Mouse (Mus musculus) hindbrain, postnatal 0 days (tissue): Measurements from ENCODE around the gene Hormad2. TPM values are rescaled to one million over a fixed set of nuclear protein-coding genes. Genes with fewer than 3 reads are reported as not detected.

Source experiments
- ATAC-seq: fragments of 200-750 bp; cut with Nextera tagmentation; 2 replicates; pipeline ENCODE4 v1.8.0; 2017; ENCODE audit warnings: mild to moderate bottlenecking, moderate TSS enrichment, moderate library complexity
- DNase-seq: peaks from one replicate; pipeline ENCODE4 v3.0.0-alpha.2; 2015; ENCODE audit warnings: low spot score
- H3K27ac ChIP-seq: fragments of 300-500 bp; sonication (generic); 2 replicates; pipeline ENCODE4 v1.5.1; 2014; ENCODE audit warnings: mild to moderate bottlenecking
- H3K27me3 ChIP-seq: fragments of 300-500 bp; sonication (generic); 2 replicates; pipeline ENCODE4 v1.6.1; 2014; ENCODE audit warnings: low read length, mixed read lengths; ENCODE audit not compliant: insufficient read depth
- H3K36me3 ChIP-seq: fragments of 300-500 bp; sonication (generic); 2 replicates; pipeline ENCODE4 v1.6.1; 2014; ENCODE audit warnings: low read length, mixed read lengths; ENCODE audit not compliant: insufficient read depth
- H3K4me1 ChIP-seq: fragments of 300-500 bp; sonication (generic); 2 replicates; pipeline ENCODE4 v1.6.1; 2014; ENCODE audit warnings: antibody characterized with exemption, low read length, mixed read lengths; ENCODE audit not compliant: insufficient read depth
- H3K4me2 ChIP-seq: fragments of 300-500 bp; sonication (generic); 2 replicates; pipeline ENCODE4 v1.6.1; 2014; ENCODE audit warnings: low read depth, mild to moderate bottlenecking, low read length, moderate library complexity, mixed read lengths
- H3K4me3 ChIP-seq: fragments of 300-500 bp; sonication (generic); 2 replicates; pipeline ENCODE4 v1.5.1; 2014; ENCODE audit warnings: low read length
- H3K9ac ChIP-seq: fragments of 300-500 bp; sonication (generic); replicated peaks from 2 replicates; pipeline ENCODE4 v1.6.1; 2014; ENCODE audit warnings: mild to moderate bottlenecking, low read length, moderate library complexity, mixed read lengths
- H3K9me3 ChIP-seq: fragments of 300-500 bp; sonication (generic); 2 replicates; pipeline ENCODE4 v1.6.1; 2016; ENCODE audit warnings: low read length, mixed read lengths
- CTCF ChIP-seq: IDR thresholded peaks from 2 replicates; pipeline ENCODE4 v1.5.1; 2016; ENCODE audit warnings: antibody characterized with exemption, control low read depth, low read depth
- WGBS: fragments of 180-500 bp; shearing (Covaris S2); extraction: QIAGEN DNeasy Blood & Tissue Kit; methylation state at CpG from one replicate; pipeline ENCODE4 v1.1.7; 2014; 5-methylcytosine and 5-hydroxymethylcytosine counted together
- polyA plus RNA-seq: library from polyadenylated mRNA; unstranded; fragments of >200 nt; fragmentation: Nextera tagmentation; extraction: Ambion mirVana; gene quantifications from 2 replicates; pipeline ENCODE4 v1.2.1, GENCODE M21; 2015
- total RNA-seq: library from RNA; depleted of rRNA; stranded (reverse); fragments of >200 nt; gene quantifications from 2 replicates; pipeline ENCODE4 v1.2.3, GENCODE M21; 2014

Hormad2 gene
- total and polyA plus RNA-seq, 2 experiments from 2014 or later: not detected

DNA sequence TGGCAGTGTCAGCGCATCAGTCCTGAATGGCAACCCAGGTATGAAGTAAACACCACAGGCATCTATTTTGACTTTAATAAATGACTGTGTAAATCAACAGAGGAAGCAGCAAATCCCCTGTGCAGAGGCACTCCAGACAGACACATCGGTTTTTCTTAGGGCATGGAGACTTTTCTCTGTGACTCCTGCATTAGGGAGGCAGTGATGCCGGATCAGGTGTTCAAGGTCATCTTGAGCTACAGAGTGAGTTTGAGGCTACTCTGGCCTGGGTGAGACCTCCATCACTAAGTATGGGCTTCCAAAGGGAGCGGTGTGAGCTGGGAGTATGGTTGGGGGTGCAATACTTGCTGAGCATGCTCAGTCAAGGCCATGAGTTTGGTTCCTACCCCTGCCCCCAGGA, 23.7 kb upstream of the Hormad2 start:
- no peaks in the 10 kb centered on the region for H3K27me3 ChIP-seq
- no peak for DNase-seq
- H3K4me2 ChIP-seq: no peak overlapping the region
- no peaks in the 10 kb centered on the region for H3K36me3 ChIP-seq
- H3K4me1 ChIP-seq: no peaks in the 10 kb centered on the region
- no peak for TF ChIP-seq CTCF
- H3K4me3 ChIP-seq: no peak overlapping the region
- no peaks in the 10 kb centered on the region for H3K9me3 ChIP-seq
- ATAC-seq: no peak
- no peak overlapping the region for H3K27ac ChIP-seq
- WGBS: 93% methylated on average over 4 of the region's 4 CpGs
- no peak overlapping the region for H3K9ac ChIP-seq

- DNase-seq (no peak), ATAC-seq (no peak)
- no peak overlapping the region for H3K4me3 ChIP-seq
- WGBS: 80% methylated on average over 1 of the region's 1 CpGs
- no peaks in the 10 kb centered on the region for H3K36me3 ChIP-seq
- no peaks in the 10 kb centered on the region for H3K4me1 ChIP-seq
- TF ChIP-seq CTCF: no peak
- no peak overlapping the region for H3K4me2 ChIP-seq
- no peaks in the 10 kb centered on the region for H3K9me3 ChIP-seq
- no peak overlapping the region for H3K27ac ChIP-seq
- H3K9ac ChIP-seq: no peak overlapping the region
- H3K27me3 ChIP-seq: no peaks in the 10 kb centered on the region
Measured at GRCm38 (mm10) chr11:4464186-4464585, 23.3 kb upstream of the Hormad2 start.

DNA sequence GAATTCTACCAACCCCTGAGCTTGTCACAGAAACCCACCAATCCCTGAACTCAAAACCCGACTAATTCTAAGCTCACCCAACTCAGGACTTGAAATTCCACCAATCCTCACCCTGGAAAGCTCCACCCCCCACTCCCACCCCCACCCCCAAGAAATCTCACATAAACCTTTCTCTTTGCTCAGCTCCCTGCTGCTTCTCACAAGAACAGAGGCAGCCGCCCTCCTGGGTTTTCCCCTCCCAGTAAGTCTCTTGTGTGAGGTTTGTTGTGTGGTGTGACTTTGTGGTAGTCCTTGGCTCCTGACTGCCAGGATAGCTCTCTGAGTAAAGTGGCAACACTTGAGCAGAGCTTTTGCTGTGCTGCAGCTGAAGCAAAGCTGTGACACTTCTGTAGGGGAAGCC, 22.0 kb upstream of the Hormad2 start:
- ATAC-seq (no peak), DNase-seq (no peak)
- no peaks in the 10 kb centered on the region for H3K36me3 ChIP-seq
- 32% methylated on average over 2 of the region's 2 CpGs for WGBS
- TF ChIP-seq CTCF: no peak
- H3K4me3 ChIP-seq: no peak overlapping the region
- no peaks in the 10 kb centered on the region for H3K4me1 ChIP-seq
- H3K9me3 ChIP-seq: no peaks in the 10 kb centered on the region
- no peak overlapping the region for H3K4me2 ChIP-seq
- no peak overlapping the region for H3K9ac ChIP-seq
- H3K27me3 ChIP-seq: no peaks in the 10 kb centered on the region
- no peak overlapping the region for H3K27ac ChIP-seq

GRCm38 (mm10) chr11:4461154-4461553, 20.2 kb upstream of the Hormad2 start:
- Histone ChIP-seq H3K4me1 (no peaks in the 10 kb centered on the region), H3K9ac (no peak overlapping the region), H3K9me3 (no peaks in the 10 kb centered on the region), H3K27ac (no peak overlapping the region), H3K36me3 (no peaks in the 10 kb centered on the region), H3K4me2 (no peak overlapping the region), H3K4me3 (no peak overlapping the region), H3K27me3 (no peaks in the 10 kb centered on the region)
- ATAC-seq (no peak), DNase-seq (no peak)
- TF ChIP-seq CTCF: no peak
- 36% methylated on average over 12 of the region's 12 CpGs for WGBS

- Histone ChIP-seq H3K27ac (no peak overlapping the region), H3K4me3 (no peak overlapping the region), H3K9ac (no peak overlapping the region), H3K27me3 (no peaks in the 10 kb centered on the region), H3K9me3 (no peaks in the 10 kb centered on the region), H3K4me1 (no peaks in the 10 kb centered on the region), H3K36me3 (no peaks in the 10 kb centered on the region), H3K4me2 (no peak overlapping the region)
- 74% methylated on average over 5 of the region's 5 CpGs for WGBS
- DNase-seq: no peak
- no peak for TF ChIP-seq CTCF
- no peak for ATAC-seq
Measured at GRCm38 (mm10) chr11:4460615-4461014, 19.7 kb upstream of the Hormad2 start.

GRCm38 (mm10) chr11:4454895-4455535, 14.1 kb upstream of the Hormad2 start:
- Histone ChIP-seq H3K27ac (no peak overlapping the region), H3K9me3 (no peaks in the 10 kb centered on the region), H3K9ac (no peak overlapping the region), H3K4me3 (no peak overlapping the region), H3K4me1 (no peaks in the 10 kb centered on the region), H3K27me3 (no peaks in the 10 kb centered on the region), H3K4me2 (no peak overlapping the region), H3K36me3 (no peaks in the 10 kb centered on the region)
- ATAC-seq: no peak
- WGBS: 73% methylated on average over 8 of the region's 8 CpGs
- no peak for TF ChIP-seq CTCF
- no peak for DNase-seq

DNA sequence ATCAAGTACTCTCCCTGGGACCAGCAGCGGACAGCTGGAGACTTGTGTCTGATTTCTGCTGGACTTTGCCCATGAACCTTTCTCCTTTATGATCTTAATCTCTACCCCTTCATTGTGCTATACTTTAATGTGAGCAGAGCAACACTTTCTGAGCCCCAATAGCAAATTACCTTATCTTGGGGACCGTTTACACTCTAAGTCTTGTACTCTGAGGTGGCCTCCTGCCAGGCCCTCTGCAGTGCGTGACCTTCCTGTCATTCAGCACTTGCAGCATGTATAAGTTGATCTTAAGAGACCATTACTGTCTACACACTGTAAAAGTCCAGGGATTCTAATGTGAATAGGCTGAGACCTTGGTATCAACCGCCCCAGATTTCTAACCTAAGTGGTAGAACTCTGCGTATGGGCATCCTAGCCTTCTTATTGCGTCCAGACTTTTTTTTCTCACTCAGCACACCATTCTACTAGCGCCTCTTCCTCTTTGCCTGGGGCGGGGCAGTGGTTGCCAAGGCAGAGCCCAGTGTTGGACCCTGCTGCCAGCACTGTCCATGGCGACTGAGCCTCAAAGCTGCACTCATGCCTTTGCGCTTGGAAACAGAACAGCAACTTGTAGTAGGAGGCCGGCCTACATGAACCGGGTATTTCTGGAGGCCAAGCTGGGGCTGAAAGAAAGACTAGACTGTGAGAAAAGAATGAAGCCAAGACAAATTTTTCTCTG, 11.7 kb upstream of the Hormad2 start:
- Histone ChIP-seq H3K9ac (no peak overlapping the region), H3K27me3 (no peaks in the 10 kb centered on the region), H3K36me3 (no peaks in the 10 kb centered on the region), H3K27ac (no peak overlapping the region), H3K4me3 (no peak overlapping the region), H3K9me3 (no peaks in the 10 kb centered on the region), H3K4me1 (no peaks in the 10 kb centered on the region), H3K4me2 (no peak overlapping the region)
- 66% methylated on average over 12 of the region's 12 CpGs for WGBS
- no peak for TF ChIP-seq CTCF
- ATAC-seq: peak; percentile 73; the same call in 1 of the 2 replicates
- DNase-seq: peak; percentile 47
